Mouse (Mus musculus) spleen, adult 2 months (tissue): Measurements from ENCODE around the gene Fgr. TPM values are rescaled to one million over a fixed set of nuclear protein-coding genes. Genes with fewer than 3 reads are reported as not detected.

ENCODE experiments used
- DNase-seq, 2 experiments: peaks; one replicate each; pipeline versions ENCODE4 v3.0.0 to v3.0.0-alpha.2; 2012 to 2021; ENCODE audit warnings: low spot score in 2 of 2, low read depth in 1 of 2
- H3K27ac ChIP-seq: fragments of 200-500 bp; 2 replicates; pipeline ENCODE4 v1.5.1; 2012; ENCODE audit warnings: low read length, inconsistent platforms; ENCODE audit not compliant: insufficient read depth
- H3K27me3 ChIP-seq: fragments of 200-500 bp; 2 replicates; pipeline ENCODE4 v1.6.1; 2012; ENCODE audit warnings: mild to moderate bottlenecking, moderate library complexity, low read length, inconsistent platforms; ENCODE audit not compliant: control insufficient read depth, insufficient read depth
- H3K36me3 ChIP-seq: fragments of 200-500 bp; 2 replicates; pipeline ENCODE4 v1.6.1; 2012; ENCODE audit warnings: mild to moderate bottlenecking, low read length, inconsistent platforms; ENCODE audit not compliant: control insufficient read depth, insufficient read depth
- H3K4me1 ChIP-seq: fragments of 200-500 bp; 2 replicates; pipeline ENCODE4 v1.6.1; 2011; ENCODE audit warnings: inconsistent platforms; ENCODE audit not compliant: control insufficient read depth, insufficient read depth, insufficient read length
- H3K4me3 ChIP-seq: fragments of 200-500 bp; 2 replicates; pipeline ENCODE4 v1.5.1; 2011; ENCODE audit warnings: mild to moderate bottlenecking, inconsistent platforms; ENCODE audit not compliant: insufficient read depth, insufficient read length; ENCODE audit errors: extremely low read depth
- CTCF ChIP-seq: fragments of 200-500 bp; IDR thresholded peaks from 2 replicates; pipeline ENCODE4 v1.5.1; 2011; ENCODE audit warnings: mild to moderate bottlenecking, inconsistent platforms; ENCODE audit not compliant: insufficient read depth, insufficient read length, insufficient replicate concordance; ENCODE audit errors: extremely low read depth
- POLR2A ChIP-seq: fragments of 200-500 bp; IDR thresholded peaks from 2 replicates; pipeline ENCODE4 v1.6.1; 2011; ENCODE audit warnings: low read depth, low read length, inconsistent platforms
- WGBS: fragments of 180-500 bp; shearing (Covaris S2); methylation state at CpG from one replicate; pipeline ENCODE4 v1.1.7; 2018; 5-methylcytosine and 5-hydroxymethylcytosine counted together
- polyA plus RNA-seq: library from polyadenylated mRNA; depleted of rRNA; stranded (reverse); fragments of >200 nt; gene quantifications from 2 replicates; pipeline ENCODE4 v1.2.3, GENCODE M21; 2012

The Fgr gene
- polyA plus RNA-seq, 1 experiment = 37.5 TPM

DNA sequence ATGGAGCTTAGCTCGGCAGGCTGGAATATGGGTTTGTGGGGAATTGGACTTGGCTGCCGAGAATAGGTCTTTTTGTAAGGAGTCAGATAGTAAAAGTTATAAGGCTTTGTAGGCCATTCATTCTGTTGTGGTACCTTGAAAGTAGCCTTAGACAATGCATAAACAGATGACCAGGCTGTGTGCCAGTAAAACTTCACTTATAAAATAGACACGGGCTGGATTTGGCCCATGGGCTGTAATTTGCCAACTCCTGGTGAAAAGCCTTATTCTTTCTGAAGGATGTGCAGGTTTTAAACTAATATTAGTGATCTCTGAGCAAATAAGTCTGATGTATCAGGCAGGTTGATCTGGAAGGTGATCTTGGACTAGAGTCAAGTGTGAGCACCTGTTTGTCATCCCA lies 62.1 kb downstream of the Fgr start:
- H3K4me1 ChIP-seq = peaks cover 10% of the 10 kb centered on the region
- no peak overlapping the region for H3K4me3 ChIP-seq
- no peaks in the 10 kb centered on the region; the same call in 1 of the 2 replicates for H3K36me3 ChIP-seq
- no peak for DNase-seq
- no peak overlapping the region for H3K27ac ChIP-seq
- TF ChIP-seq CTCF (no peak), POLR2A (no peak)
- peaks cover 13% of the 10 kb centered on the region for H3K27me3 ChIP-seq
- WGBS = 85% methylated on average over 3 of the region's 3 CpGs

GRCm38 (mm10) chr4:133037293-133037692 lies 63.4 kb downstream of the Fgr start:
- Histone ChIP-seq H3K36me3 (no peaks in the 10 kb centered on the region; the same call in 1 of the 2 replicates), H3K27me3 (peaks cover 13% of the 10 kb centered on the region), H3K4me3 (no peak overlapping the region), H3K27ac (no peak overlapping the region), H3K4me1 (peaks cover 10% of the 10 kb centered on the region)
- WGBS = 85% methylated on average over 9 of the region's 9 CpGs
- no peak for TF ChIP-seq POLR2A
- no peak for TF ChIP-seq CTCF
- DNase-seq = no peak

DNA sequence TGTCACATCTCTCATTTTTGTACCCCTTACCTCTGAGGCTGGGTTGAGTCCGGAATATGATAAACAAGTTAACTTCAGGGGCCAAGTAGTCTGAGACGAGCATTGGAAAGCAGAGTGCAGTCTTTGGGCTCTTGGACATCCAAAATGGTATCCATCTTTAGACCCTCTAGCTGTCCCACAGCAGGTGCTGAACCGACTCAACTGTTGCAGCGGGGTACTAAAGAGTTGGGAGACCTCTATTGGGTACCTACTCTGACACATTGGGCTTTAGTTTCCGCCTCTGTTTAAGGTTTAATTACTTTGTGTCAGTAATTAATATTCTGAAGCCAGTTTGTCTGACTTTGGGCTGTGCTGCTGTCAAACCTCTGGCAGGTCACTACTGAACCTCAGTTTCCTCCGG lies 63.9 kb downstream of the Fgr start:
- DNase-seq = no peak
- Histone ChIP-seq H3K27ac (no peak overlapping the region), H3K4me3 (no peak overlapping the region), H3K4me1 (peaks cover 10% of the 10 kb centered on the region), H3K36me3 (no peaks in the 10 kb centered on the region; the same call in 1 of the 2 replicates), H3K27me3 (peaks cover 13% of the 10 kb centered on the region)
- WGBS = 76% methylated on average over 6 of the region's 6 CpGs
- no peak for TF ChIP-seq CTCF
- TF ChIP-seq POLR2A = no peak

- Histone ChIP-seq H3K4me3 (peak overlapping the region; percentile 48; the same call in 1 of the 2 replicates), H3K36me3 (no peaks in the 10 kb centered on the region; the same call in 1 of the 2 replicates), H3K4me1 (peaks cover 10% of the 10 kb centered on the region), H3K27ac (no peak overlapping the region), H3K27me3 (peaks cover 13% of the 10 kb centered on the region)
- peak in 1 of 2 experiments; percentile 26 for DNase-seq
- TF ChIP-seq CTCF (no peak), POLR2A (no peak)
- WGBS = 1% methylated on average over 70 of the region's 76 CpGs
These were observed 64.7 kb downstream of the Fgr start for GRCm38 (mm10) chr4:133038521-133039115.

DNA sequence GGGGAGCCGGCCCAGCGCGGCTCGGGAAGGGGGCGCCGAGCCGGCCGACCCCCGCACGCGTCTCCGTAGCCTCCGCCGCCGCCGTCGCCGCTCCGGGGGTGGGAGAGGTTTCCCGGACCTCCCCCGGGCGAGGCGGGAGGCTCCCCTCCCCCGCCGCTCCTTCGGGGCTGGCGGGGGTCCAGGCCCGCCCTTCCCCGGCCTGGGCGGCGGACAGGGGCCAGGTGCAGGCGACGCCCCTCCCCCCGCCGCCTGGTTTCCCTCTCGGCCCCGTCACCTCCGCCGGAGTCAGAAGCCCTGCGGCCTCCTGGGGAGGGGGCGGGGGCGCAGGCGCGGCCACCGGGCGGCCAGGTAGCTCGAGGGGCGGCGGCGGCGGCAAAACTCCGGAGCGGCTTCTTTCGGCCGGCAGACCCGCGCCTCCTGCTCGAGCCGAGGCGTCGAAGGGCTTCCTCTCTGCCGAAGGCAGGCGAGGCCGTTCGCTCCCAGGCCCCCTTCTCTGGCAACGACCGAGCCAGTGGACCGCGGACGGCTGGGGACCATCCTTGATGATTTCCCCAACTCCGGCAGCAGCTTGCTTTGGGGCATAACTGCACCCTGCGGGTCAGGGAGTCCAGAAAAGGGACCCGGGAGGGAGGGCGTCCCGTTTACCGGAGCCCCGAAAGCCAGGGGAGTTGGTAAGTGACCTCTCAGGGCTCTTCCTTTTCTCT lies 65.4 kb downstream of the Fgr start:
- H3K27ac ChIP-seq = no peak overlapping the region
- H3K36me3 ChIP-seq = no peaks in the 10 kb centered on the region; the same call in 1 of the 2 replicates
- peaks cover 13% of the 10 kb centered on the region for H3K27me3 ChIP-seq
- peaks cover 10% of the 10 kb centered on the region for H3K4me1 ChIP-seq
- DNase-seq = no peak
- peak overlapping the region; percentile 48; the same call in 1 of the 2 replicates for H3K4me3 ChIP-seq
- 7% methylated on average over 68 of the region's 77 CpGs for WGBS
- TF ChIP-seq POLR2A (no peak), CTCF (no peak)

GRCm38 (mm10) chr4:133039832-133040231 lies 65.9 kb downstream of the Fgr start:
- no peak overlapping the region for H3K4me3 ChIP-seq
- TF ChIP-seq CTCF (no peak), POLR2A (no peak)
- H3K36me3 ChIP-seq = no peaks in the 10 kb centered on the region; the same call in 1 of the 2 replicates
- H3K27ac ChIP-seq = no peak overlapping the region
- peaks cover 13% of the 10 kb centered on the region for H3K27me3 ChIP-seq
- H3K4me1 ChIP-seq = peaks cover 10% of the 10 kb centered on the region
- no peak for DNase-seq
- WGBS = 88% methylated on average over 18 of the region's 18 CpGs

- Histone ChIP-seq H3K36me3 (no peaks in the 10 kb centered on the region; the same call in 1 of the 2 replicates), H3K27ac (no peak overlapping the region), H3K27me3 (peaks cover 13% of the 10 kb centered on the region), H3K4me1 (peaks cover 10% of the 10 kb centered on the region), H3K4me3 (no peak overlapping the region)
- WGBS = 94% methylated on average over 14 of the region's 14 CpGs
- TF ChIP-seq CTCF (no peak), POLR2A (no peak)
- no peak for DNase-seq
These were observed 66.5 kb downstream of the Fgr start for GRCm38 (mm10) chr4:133040241-133040904.
